Mouse (Mus musculus) MEL (cell line): Measurements from ENCODE around the gene Hoxd10. TPM values are rescaled to one million over a fixed set of nuclear protein-coding genes. Genes with fewer than 3 reads are reported as not detected.

Source experiments
- DNase-seq: peaks from one replicate; pipeline ENCODE4 v3.0.0; 2011; ENCODE audit warnings: low read depth, low spot score
- H3K27ac ChIP-seq: 2 replicates; pipeline ENCODE4 v1.5.1; 2012; ENCODE audit warnings: low read depth, mild to moderate bottlenecking, control low read depth, low read length, moderate library complexity; ENCODE audit not compliant: control insufficient read depth
- H3K27me3 ChIP-seq, 2 experiments: fragments of 150-350 bp in 1 of 2; sonication (generic) in 1 of 2; 2 replicates each; pipeline ENCODE4 v1.6.1; 2012; ENCODE audit warnings: low read length in 2 of 2, mild to moderate bottlenecking in 2 of 2, improper control_type of control experiment in 1 of 2, moderate library complexity in 1 of 2; ENCODE audit not compliant: insufficient read depth in 2 of 2, control insufficient read depth in 1 of 2
- H3K36me3 ChIP-seq, 2 experiments: 2 replicates each; pipeline ENCODE4 v1.6.1; 2012 to 2014; ENCODE audit warnings: low read length in 2 of 2, improper control_type of control experiment in 1 of 2, inconsistent platforms in 1 of 2, mild to moderate bottlenecking in 1 of 2; ENCODE audit not compliant: insufficient read depth in 2 of 2, control insufficient read depth in 1 of 2
- H3K4me1 ChIP-seq, 2 experiments: fragments of 150-350 bp in 1 of 2; sonication (generic) in 1 of 2; 2 replicates each; pipeline ENCODE4 v1.6.1; 2012; ENCODE audit warnings: low read length in 2 of 2, improper control_type of control experiment in 1 of 2, mild to moderate bottlenecking in 1 of 2; ENCODE audit not compliant: insufficient read depth in 2 of 2, control insufficient read depth in 1 of 2
- H3K4me3 ChIP-seq, 2 experiments: fragments of 150-350 bp in 1 of 2; sonication (generic) in 1 of 2; 2 replicates each; pipeline ENCODE4 v1.5.1; 2012; ENCODE audit warnings: low read depth in 2 of 2, low read length in 2 of 2, mild to moderate bottlenecking in 2 of 2, moderate library complexity in 2 of 2, control low read depth in 1 of 2, improper control_type of control experiment in 1 of 2; ENCODE audit not compliant: control insufficient read depth in 1 of 2, insufficient read depth in 1 of 2
- H3K79me2 ChIP-seq: 2 replicates; pipeline ENCODE4 v1.6.1; 2012; ENCODE audit warnings: mild to moderate bottlenecking, low read length, moderate library complexity; ENCODE audit not compliant: control insufficient read depth, poor library complexity, insufficient read depth
- H3K9ac ChIP-seq: 2 replicates; pipeline ENCODE4 v1.6.1; 2012; ENCODE audit warnings: low read depth, mild to moderate bottlenecking, control low read depth, low read length, moderate library complexity; ENCODE audit not compliant: control insufficient read depth, poor library complexity, severe bottlenecking
- H3K9me3 ChIP-seq: fragments of 150-350 bp; sonication (generic); replicated peaks from 2 replicates; pipeline ENCODE4 v1.6.1; 2012; ENCODE audit warnings: mild to moderate bottlenecking, low read length, improper control_type of control experiment, moderate library complexity; ENCODE audit not compliant: insufficient read depth
- CHD1 ChIP-seq: IDR thresholded peaks from 2 replicates; pipeline ENCODE4 v1.6.1; 2012; ENCODE audit warnings: low read depth, mild to moderate bottlenecking, inconsistent platforms, low read length, improper control_type of control experiment
- CHD2 ChIP-seq: IDR thresholded peaks from 2 replicates; pipeline ENCODE4 v1.6.1; 2011; ENCODE audit warnings: low read length, improper control_type of control experiment
- CTCF ChIP-seq, 3 experiments: IDR thresholded peaks in 2 of 3; conservative IDR thresholded peaks in 1 of 3; 2 replicates each; pipeline ENCODE4 v1.5.1; 2011 to 2012; ENCODE audit warnings: low read length in 3 of 3, low read depth in 2 of 3, mild to moderate bottlenecking in 2 of 3, improper control_type of control experiment in 1 of 3, inconsistent platforms in 1 of 3, mixed read lengths in 1 of 3, moderate library complexity in 1 of 3; ENCODE audit not compliant: control insufficient read depth in 1 of 3, insufficient read depth in 1 of 3, poor library complexity in 1 of 3, severe bottlenecking in 1 of 3
- E2F4 ChIP-seq: IDR thresholded peaks from 2 replicates; pipeline ENCODE4 v1.6.1; 2011; ENCODE audit warnings: low read depth, low read length, improper control_type of control experiment, borderline replicate concordance
- EP300 ChIP-seq, 2 experiments: IDR thresholded peaks; 2 replicates each; pipeline ENCODE4 v1.6.1; 2011; ENCODE audit warnings: improper control_type of control experiment in 2 of 2, low read length in 2 of 2, low read depth in 1 of 2, mild to moderate bottlenecking in 1 of 2
- ETS1 ChIP-seq: IDR thresholded peaks from 2 replicates; pipeline ENCODE4 v1.6.1; 2012; ENCODE audit warnings: low read depth, mild to moderate bottlenecking, inconsistent platforms, low read length, improper control_type of control experiment, moderate library complexity
- GABPA ChIP-seq: IDR thresholded peaks from 2 replicates; pipeline ENCODE4 v1.6.1; 2012; ENCODE audit warnings: low read depth, mild to moderate bottlenecking, inconsistent platforms, low read length, improper control_type of control experiment, moderate library complexity
- GATA1 ChIP-seq: IDR thresholded peaks from 2 replicates; pipeline ENCODE4 v1.6.1; 2011; ENCODE audit warnings: low read depth, low read length, improper control_type of control experiment
- HCFC1 ChIP-seq: IDR thresholded peaks from 2 replicates; pipeline ENCODE4 v1.6.1; 2012; ENCODE audit warnings: low read depth, mild to moderate bottlenecking, inconsistent platforms, low read length, improper control_type of control experiment, moderate library complexity
- JUND ChIP-seq: IDR thresholded peaks from 2 replicates; pipeline ENCODE4 v1.6.1; 2011; ENCODE audit warnings: low read depth, mild to moderate bottlenecking, improper control_type of control experiment, low read length
- MAFK ChIP-seq: IDR thresholded peaks from 2 replicates; pipeline ENCODE4 v1.6.1; 2011; ENCODE audit warnings: low read depth, mild to moderate bottlenecking, low read length, improper control_type of control experiment, borderline replicate concordance
- MXI1 ChIP-seq: IDR thresholded peaks from 2 replicates; pipeline ENCODE4 v1.6.1; 2011; ENCODE audit warnings: mild to moderate bottlenecking, low read depth, low read length, improper control_type of control experiment
- MYB ChIP-seq: IDR thresholded peaks from 2 replicates; pipeline ENCODE4 v1.6.1; 2011; ENCODE audit warnings: mild to moderate bottlenecking, low read depth, low read length, improper control_type of control experiment
- MYC ChIP-seq: IDR thresholded peaks from 2 replicates; pipeline ENCODE4 v1.6.1; 2011; ENCODE audit warnings: low read depth, mild to moderate bottlenecking, low read length, improper control_type of control experiment, moderate library complexity
- POLR2A ChIP-seq, 2 experiments: IDR thresholded peaks; 2 replicates each; pipeline ENCODE4 v1.6.1; 2011 to 2012; ENCODE audit warnings: low read length in 2 of 2, mild to moderate bottlenecking in 2 of 2, control low read depth in 1 of 2, improper control_type of control experiment in 1 of 2, low read depth in 1 of 2, moderate library complexity in 1 of 2; ENCODE audit not compliant: control insufficient read depth in 1 of 2, insufficient read depth in 1 of 2, poor library complexity in 1 of 2
- POLR2AphosphoS5 ChIP-seq: IDR thresholded peaks from 2 replicates; pipeline ENCODE4 v1.6.1; 2012; ENCODE audit warnings: low read depth, borderline replicate concordance, mild to moderate bottlenecking, inconsistent platforms, low read length, moderate library complexity, mixed read lengths
- RAD21 ChIP-seq: IDR thresholded peaks from 2 replicates; pipeline ENCODE4 v1.6.1; 2011; ENCODE audit warnings: mild to moderate bottlenecking, low read depth, low read length, improper control_type of control experiment
- RCOR1 ChIP-seq: IDR thresholded peaks from 2 replicates; pipeline ENCODE4 v1.6.1; 2012; ENCODE audit warnings: low read depth, mild to moderate bottlenecking, inconsistent platforms, low read length, improper control_type of control experiment
- SIN3A ChIP-seq: IDR thresholded peaks from 2 replicates; pipeline ENCODE4 v1.6.1; 2012; ENCODE audit warnings: low read length, improper control_type of control experiment, inconsistent platforms
- SMC3 ChIP-seq: IDR thresholded peaks from 2 replicates; pipeline ENCODE4 v1.6.1; 2011; ENCODE audit warnings: low read depth, low read length, improper control_type of control experiment
- TAL1 ChIP-seq: IDR thresholded peaks from 2 replicates; pipeline ENCODE4 v1.6.1; 2012; ENCODE audit warnings: mild to moderate bottlenecking, inconsistent platforms, low read length, moderate library complexity, mixed read lengths
- TCF12 ChIP-seq: IDR thresholded peaks from 2 replicates; pipeline ENCODE4 v1.6.1; 2014; ENCODE audit warnings: low read depth, mild to moderate bottlenecking, inconsistent platforms, low read length, improper control_type of control experiment, moderate library complexity
- UBTF ChIP-seq: IDR thresholded peaks from 2 replicates; pipeline ENCODE4 v1.6.1; 2012; ENCODE audit warnings: low read depth, mild to moderate bottlenecking, inconsistent platforms, low read length, improper control_type of control experiment, moderate library complexity, borderline replicate concordance; ENCODE audit not compliant: insufficient read depth
- USF1 ChIP-seq: IDR thresholded peaks from 2 replicates; pipeline ENCODE4 v1.6.1; 2014; ENCODE audit warnings: low read depth, mild to moderate bottlenecking, inconsistent platforms, low read length, improper control_type of control experiment, moderate library complexity
- USF2 ChIP-seq, 2 experiments: IDR thresholded peaks; 2 replicates each; pipeline ENCODE4 v1.6.1; 2011 to 2012; ENCODE audit warnings: improper control_type of control experiment in 2 of 2, low read length in 2 of 2, borderline replicate concordance in 1 of 2, inconsistent platforms in 1 of 2, low read depth in 1 of 2, mild to moderate bottlenecking in 1 of 2; ENCODE audit not compliant: insufficient read depth in 1 of 2
- ZKSCAN1 ChIP-seq: IDR thresholded peaks from 2 replicates; pipeline ENCODE4 v1.6.1; 2012; ENCODE audit warnings: low read depth, mild to moderate bottlenecking, inconsistent platforms, low read length, improper control_type of control experiment, moderate library complexity
- ZMIZ1 ChIP-seq: IDR thresholded peaks from 2 replicates; pipeline ENCODE4 v1.6.1; 2012; ENCODE audit warnings: low read depth, mild to moderate bottlenecking, inconsistent platforms, low read length, improper control_type of control experiment, moderate library complexity
- polyA plus RNA-seq, 2 experiments: library from polyadenylated mRNA; stranded (reverse) in 1 of 2; unstranded in 1 of 2; fragments of >175 nt in 1 of 2; fragments of >200 nt in 1 of 2; gene quantifications; 2 replicates each; pipeline versions ENCODE4 v1.2.1 to v1.2.4; 2012; ENCODE audit warnings: low replicate concordance in 2 of 2, low read depth in 1 of 2; ENCODE audit not compliant: insufficient read length in 2 of 2, insufficient read depth in 1 of 2, missing spikeins in 1 of 2
- total RNA-seq: library from RNA; depleted of rRNA; stranded (reverse); fragments of 300-350 nt; gene quantifications from 2 replicates; pipeline ENCODE4 v1.2.3, GENCODE M21; 2012

Gene Hoxd10
- total and polyA plus RNA-seq, 3 experiments, result not detected

DNA sequence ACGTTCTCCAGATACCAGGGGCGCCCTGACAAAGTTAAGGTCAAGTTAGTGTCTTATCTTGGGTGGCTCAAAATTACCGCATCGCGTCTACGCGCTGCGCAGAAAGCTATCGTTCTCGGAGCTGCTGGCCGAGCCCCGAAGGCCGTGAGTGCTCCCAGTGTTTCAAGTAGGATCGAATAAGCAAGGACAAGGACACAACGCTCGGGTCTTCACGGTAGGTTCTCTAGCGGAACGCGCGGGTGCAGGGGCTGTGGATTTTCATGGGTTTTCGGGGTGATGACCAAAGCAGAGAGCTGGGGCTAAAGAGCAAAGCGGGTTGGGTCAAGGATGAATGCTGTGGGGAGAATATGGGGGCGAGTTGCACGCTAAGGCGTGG, 12.1 kb upstream of the Hoxd10 start:
- Histone ChIP-seq H3K9ac (no peak overlapping the region), H3K4me3 (no peak overlapping the region), H3K27ac (no peak overlapping the region), H3K79me2 (no peaks in the 10 kb centered on the region), H3K27me3 (peaks cover 2 to 5% of the 10 kb centered on the region in 2 experiments; a peak in 3 of 4 replicates), H3K36me3 (no peaks in the 10 kb centered on the region), H3K4me1 (no peaks in the 10 kb centered on the region), H3K9me3 (no peaks in the 10 kb centered on the region)
- no peak for TF ChIP-seq SIN3A
- no peak for TF ChIP-seq ETS1
- TF ChIP-seq TCF12, result no peak
- TF ChIP-seq TAL1, result no peak
- no peak for TF ChIP-seq MYC
- TF ChIP-seq RCOR1, result no peak
- no peak for TF ChIP-seq POLR2A (IDR thresholded peaks at IDR 0.05; ENCODE audit: control insufficient read depth in 1 of 2, insufficient read depth in 1 of 2, low read depth in 1 of 2, low read length in 2 of 2, poor library complexity in 1 of 2)
- no peak for TF ChIP-seq GATA1
- no peak for TF ChIP-seq EP300 (IDR thresholded peaks at IDR 0.05; ENCODE audit: low read depth in 1 of 2, low read length in 2 of 2)
- no peak for TF ChIP-seq CHD2
- TF ChIP-seq USF2 (IDR thresholded peaks at IDR 0.05; ENCODE audit: borderline replicate concordance in 1 of 2, insufficient read depth in 1 of 2, low read depth in 1 of 2, low read length in 2 of 2), result no peak
- TF ChIP-seq POLR2AphosphoS5, result no peak
- TF ChIP-seq HCFC1, result no peak
- TF ChIP-seq E2F4, result no peak
- no peak for TF ChIP-seq USF1
- TF ChIP-seq GABPA, result no peak
- TF ChIP-seq SMC3, result no peak
- no peak for DNase-seq

DNA sequence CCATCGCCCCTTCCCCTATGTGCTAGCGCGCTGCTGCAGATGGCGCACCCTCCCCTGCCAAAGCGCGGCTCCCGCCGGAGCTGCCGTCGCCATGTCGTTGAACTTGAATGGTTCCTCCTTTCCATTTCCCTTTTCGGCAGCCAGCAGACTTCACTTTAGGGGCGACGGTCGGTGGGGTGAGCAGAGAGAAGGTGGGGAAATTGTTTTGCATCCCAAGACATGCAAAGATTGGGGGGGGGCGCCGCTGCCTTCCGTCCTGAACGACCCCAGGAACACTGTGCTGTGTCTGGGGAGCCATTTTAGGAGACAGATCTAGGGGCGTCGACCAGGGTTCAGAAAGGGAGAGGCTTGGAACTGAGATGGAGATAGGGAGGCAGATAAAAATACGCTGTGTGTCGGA, 11.7 kb upstream of the Hoxd10 start:
- H3K9me3 ChIP-seq, result no peaks in the 10 kb centered on the region
- TF ChIP-seq TAL1 (no peak), CHD1 (no peak), TCF12 (no peak), GABPA (no peak), HCFC1 (no peak), USF2 (IDR thresholded peaks at IDR 0.05; ENCODE audit: borderline replicate concordance in 1 of 2, insufficient read depth in 1 of 2, low read depth in 1 of 2, low read length in 2 of 2) (no peak), RAD21 (no peak), ZMIZ1 (no peak), MYB (no peak), E2F4 (no peak), GATA1 (no peak), MXI1 (no peak), MAFK (no peak), EP300 (IDR thresholded peaks at IDR 0.05; ENCODE audit: low read depth in 1 of 2, low read length in 2 of 2) (no peak), ZKSCAN1 (no peak), JUND (no peak), SIN3A (no peak), CTCF (IDR thresholded peaks at IDR 0.05 in 2 of 3, conservative IDR thresholded peaks at IDR 0.05 in 1 of 3; ENCODE audit: control insufficient read depth in 1 of 3, insufficient read depth in 1 of 3, low read depth in 2 of 3, low read length in 3 of 3, poor library complexity in 1 of 3, severe bottlenecking in 1 of 3) (no peak), UBTF (no peak)
- H3K27me3 ChIP-seq, result peaks cover 2 to 5% of the 10 kb centered on the region in 2 experiments; a peak in 3 of 4 replicates

More for the DNA sequence above, 11.7 kb upstream of the Hoxd10 start:
- H3K79me2 ChIP-seq, result no peaks in the 10 kb centered on the region
- no peak overlapping the region for H3K27ac ChIP-seq
- H3K36me3 ChIP-seq, result no peaks in the 10 kb centered on the region
- H3K9ac ChIP-seq, result no peak overlapping the region
- H3K4me3 ChIP-seq, result no peak overlapping the region
- no peaks in the 10 kb centered on the region for H3K4me1 ChIP-seq
- no peak for DNase-seq
